Mouse (Mus musculus): ENCODE measurements around the gene Ehd1. TPM values are rescaled to one million over a fixed set of nuclear protein-coding genes. Genes with fewer than 3 reads are reported as not detected.

Ehd1 gene
- polyA plus RNA-seq, 1 experiment = 285 TPM

- TF ChIP-seq POLR2A (IDR thresholded peaks at IDR 0.05; ENCODE audit: low read depth, low read length) (no peak), CTCF (IDR thresholded peaks at IDR 0.05; ENCODE audit: extremely low read depth, insufficient read depth, insufficient read length, insufficient replicate concordance) (no peak)
- no peak for DNase-seq (ENCODE audit: low read depth in 1 of 2, low spot score in 2 of 2)
- WGBS = 92% methylated on average over 7 of the region's 7 CpGs
- no peak overlapping the region for H3K27ac ChIP-seq (ENCODE audit: insufficient read depth, low read length)
- no peak overlapping the region for H3K4me3 ChIP-seq (ENCODE audit: extremely low read depth, insufficient read depth, insufficient read length)
- no peaks in the 10 kb centered on the region for H3K27me3 ChIP-seq (ENCODE audit: control insufficient read depth, insufficient read depth, low read length)
- peaks cover 7% of the 10 kb centered on the region for H3K36me3 ChIP-seq (ENCODE audit: control insufficient read depth, insufficient read depth, low read length)
- H3K4me1 ChIP-seq (ENCODE audit: control insufficient read depth, insufficient read depth, insufficient read length) = peaks cover 29% of the 10 kb centered on the region; the same call in 1 of the 2 replicates
Observed at GRCm38 (mm10) chr19:6338171-6338570, 61.6 kb downstream of the Ehd1 start.

- 95% methylated on average over 11 of the region's 11 CpGs for WGBS
Observed at GRCm38 (mm10) chr19:6338716-6339115, 62.2 kb downstream of the Ehd1 start.

GRCm38 (mm10) chr19:6339191-6339590 lies 62.7 kb downstream of the Ehd1 start:
- Histone ChIP-seq H3K27ac (ENCODE audit: insufficient read depth, low read length) (0 out of 2 replicates have a peak overlapping the region, but pooled peaks have one; percentile 92), H3K27me3 (ENCODE audit: control insufficient read depth, insufficient read depth, low read length) (no peaks in the 10 kb centered on the region), H3K4me1 (ENCODE audit: control insufficient read depth, insufficient read depth, insufficient read length) (peaks cover 32% of the 10 kb centered on the region; the same call in 1 of the 2 replicates), H3K36me3 (ENCODE audit: control insufficient read depth, insufficient read depth, low read length) (peaks cover 16% of the 10 kb centered on the region), H3K4me3 (ENCODE audit: extremely low read depth, insufficient read depth, insufficient read length) (no peak overlapping the region)
- TF ChIP-seq POLR2A (IDR thresholded peaks at IDR 0.05; ENCODE audit: low read depth, low read length) (no peak), CTCF (IDR thresholded peaks at IDR 0.05; ENCODE audit: extremely low read depth, insufficient read depth, insufficient read length, insufficient replicate concordance) (no peak)
- DNase-seq (ENCODE audit: low read depth in 1 of 2, low spot score in 2 of 2) = no peak
- WGBS = 90% methylated on average over 6 of the region's 6 CpGs

More at GRCm38 (mm10) chr19:6338716-6339115, 62.2 kb downstream of the Ehd1 start:
- Histone ChIP-seq H3K4me1 (ENCODE audit: control insufficient read depth, insufficient read depth, insufficient read length) (peaks cover 32% of the 10 kb centered on the region; the same call in 1 of the 2 replicates), H3K36me3 (ENCODE audit: control insufficient read depth, insufficient read depth, low read length) (peaks cover 12% of the 10 kb centered on the region), H3K27me3 (ENCODE audit: control insufficient read depth, insufficient read depth, low read length) (no peaks in the 10 kb centered on the region), H3K4me3 (ENCODE audit: extremely low read depth, insufficient read depth, insufficient read length) (no peak overlapping the region), H3K27ac (ENCODE audit: insufficient read depth, low read length) (no peak overlapping the region)
- no peak for DNase-seq (ENCODE audit: low read depth in 1 of 2, low spot score in 2 of 2)
- no peak for TF ChIP-seq CTCF (IDR thresholded peaks at IDR 0.05; ENCODE audit: extremely low read depth, insufficient read depth, insufficient read length, insufficient replicate concordance)
- no peak for TF ChIP-seq POLR2A (IDR thresholded peaks at IDR 0.05; ENCODE audit: low read depth, low read length)

GRCm38 (mm10) chr19:6339890-6340504 lies 63.5 kb downstream of the Ehd1 start:
- WGBS = 18% methylated on average over 15 of the region's 15 CpGs
- H3K4me3 ChIP-seq (ENCODE audit: extremely low read depth, insufficient read depth, insufficient read length) = peak overlapping the region; percentile 41
- TF ChIP-seq POLR2A (IDR thresholded peaks at IDR 0.05; ENCODE audit: low read depth, low read length) (no peak), CTCF (IDR thresholded peaks at IDR 0.05; ENCODE audit: extremely low read depth, insufficient read depth, insufficient read length, insufficient replicate concordance) (peak; percentile 47; the same call in 1 of the 2 replicates)
- peaks cover 24% of the 10 kb centered on the region for H3K36me3 ChIP-seq (ENCODE audit: control insufficient read depth, insufficient read depth, low read length)
- H3K27ac ChIP-seq (ENCODE audit: insufficient read depth, low read length) = peak overlapping the region; percentile 92
- H3K4me1 ChIP-seq (ENCODE audit: control insufficient read depth, insufficient read depth, insufficient read length) = peaks cover 28% of the 10 kb centered on the region; the same call in 1 of the 2 replicates
- DNase-seq (ENCODE audit: low read depth in 1 of 2, low spot score in 2 of 2) = peak; percentile 73 to 82
- H3K27me3 ChIP-seq (ENCODE audit: control insufficient read depth, insufficient read depth, low read length) = no peaks in the 10 kb centered on the region

GRCm38 (mm10) chr19:6340524-6341452 lies 64.3 kb downstream of the Ehd1 start, which contains the start of gene Map4k2:
Gene Map4k2, plus strand, starts transcription at chr19:6341135.
- WGBS = 2% methylated on average over 72 of the region's 72 CpGs
- peak; percentile 82 to 90 for DNase-seq (ENCODE audit: low read depth in 1 of 2, low spot score in 2 of 2)
- Histone ChIP-seq H3K27me3 (ENCODE audit: control insufficient read depth, insufficient read depth, low read length) (no peaks in the 10 kb centered on the region), H3K4me3 (ENCODE audit: extremely low read depth, insufficient read depth, insufficient read length) (peak within 1 kb of the TSS; percentile 94), H3K4me1 (ENCODE audit: control insufficient read depth, insufficient read depth, insufficient read length) (peaks cover 26% of the 10 kb centered on the region; the same call in 1 of the 2 replicates), H3K27ac (ENCODE audit: insufficient read depth, low read length) (peak within 1 kb of the TSS; percentile 93), H3K36me3 (ENCODE audit: control insufficient read depth, insufficient read depth, low read length) (peaks cover 32% of the 10 kb centered on the region)
- TF ChIP-seq POLR2A (IDR thresholded peaks at IDR 0.05; ENCODE audit: low read depth, low read length) (no peak), CTCF (IDR thresholded peaks at IDR 0.05; ENCODE audit: extremely low read depth, insufficient read depth, insufficient read length, insufficient replicate concordance) (no peak)

GRCm38 (mm10) chr19:6341453-6342077 lies 65.0 kb downstream of the Ehd1 start:
- WGBS = under 1% methylated on average over 23 of the region's 23 CpGs
- Histone ChIP-seq H3K4me3 (ENCODE audit: extremely low read depth, insufficient read depth, insufficient read length) (peak overlapping the region; percentile 94), H3K36me3 (ENCODE audit: control insufficient read depth, insufficient read depth, low read length) (peaks cover 40% of the 10 kb centered on the region), H3K27me3 (ENCODE audit: control insufficient read depth, insufficient read depth, low read length) (no peaks in the 10 kb centered on the region), H3K27ac (ENCODE audit: insufficient read depth, low read length) (peak overlapping the region; percentile 93), H3K4me1 (ENCODE audit: control insufficient read depth, insufficient read depth, insufficient read length) (peaks cover 20% of the 10 kb centered on the region; the same call in 1 of the 2 replicates)
- no peak for TF ChIP-seq CTCF (IDR thresholded peaks at IDR 0.05; ENCODE audit: extremely low read depth, insufficient read depth, insufficient read length, insufficient replicate concordance)
- no peak for TF ChIP-seq POLR2A (IDR thresholded peaks at IDR 0.05; ENCODE audit: low read depth, low read length)
- no peak for DNase-seq (ENCODE audit: low read depth in 1 of 2, low spot score in 2 of 2)

Measured in spleen, adult 2 months (tissue).